Mouse (Mus musculus) heart, embryonic 16.5 days (tissue): ENCODE measurements around the gene Gm10577. TPM values are rescaled to one million over a fixed set of nuclear protein-coding genes. Genes with fewer than 3 reads are reported as not detected.

Source experiments
- ATAC-seq: fragments of 200-750 bp; cut with Nextera tagmentation; replicated peaks from 2 replicates; pipeline ENCODE4 v1.8.0; 2017; ENCODE audit warnings: moderate number of reproducible peaks; ENCODE audit not compliant: insufficient read depth, low FRiP score; ENCODE audit errors: extremely low read depth
- H3K27ac ChIP-seq: fragments of 300-500 bp; sonication (generic); 2 replicates; pipeline ENCODE4 v1.5.1; 2014; ENCODE audit warnings: mild to moderate bottlenecking, low read length, control low read depth, moderate library complexity
- H3K27me3 ChIP-seq: fragments of 300-500 bp; sonication (generic); 2 replicates; pipeline ENCODE4 v1.6.1; 2014; ENCODE audit warnings: low read length, mixed read lengths; ENCODE audit not compliant: control insufficient read depth, insufficient read depth
- H3K36me3 ChIP-seq: fragments of 300-500 bp; sonication (generic); 2 replicates; pipeline ENCODE4 v1.6.1; 2014; ENCODE audit not compliant: control insufficient read depth, insufficient read depth
- H3K4me1 ChIP-seq: fragments of 300-500 bp; sonication (generic); 2 replicates; pipeline ENCODE4 v1.6.1; 2014; ENCODE audit warnings: low read length, mixed read lengths; ENCODE audit not compliant: control insufficient read depth, insufficient read depth
- H3K4me2 ChIP-seq: fragments of 300-500 bp; sonication (generic); 2 replicates; pipeline ENCODE4 v1.6.1; 2014; ENCODE audit warnings: low read depth, mild to moderate bottlenecking, control low read depth, low read length
- H3K4me3 ChIP-seq: fragments of 300-500 bp; sonication (generic); 2 replicates; pipeline ENCODE4 v1.5.1; 2014; ENCODE audit warnings: mild to moderate bottlenecking, control low read depth, low read length
- H3K9ac ChIP-seq: fragments of 300-500 bp; sonication (generic); 2 replicates; pipeline ENCODE4 v1.6.1; 2014; ENCODE audit warnings: low read length, control low read depth
- H3K9me3 ChIP-seq: fragments of 300-500 bp; sonication (generic); replicated peaks from 2 replicates; pipeline ENCODE4 v1.6.1; 2016; ENCODE audit warnings: low read length; ENCODE audit not compliant: control insufficient read depth
- WGBS: fragments of 180-500 bp; shearing (Covaris S2); extraction: QIAGEN DNeasy Blood & Tissue Kit; methylation state at CpG from one replicate; pipeline ENCODE4 v1.1.7; 2014; 5-methylcytosine and 5-hydroxymethylcytosine counted together
- polyA plus RNA-seq: library from polyadenylated mRNA; unstranded; fragments of >200 nt; fragmentation: Nextera tagmentation; extraction: Ambion mirVana; gene quantifications from 2 replicates; pipeline ENCODE4 v1.2.1, GENCODE M21; 2015

Gm10577 gene
- polyA plus RNA-seq, 1 experiment from 2014 or later, result not detected

GRCm38 (mm10) chr4:100988231-100988799, 32.2 kb downstream of the Gm10577 start:
- H3K4me2 ChIP-seq, result no peak overlapping the region
- ATAC-seq, result no peak
- WGBS, result 68% methylated on average over 8 of the region's 8 CpGs
- H3K27ac ChIP-seq, result no peak overlapping the region
- H3K36me3 ChIP-seq, result peaks cover 22% of the 10 kb centered on the region
- no peaks in the 10 kb centered on the region for H3K27me3 ChIP-seq
- H3K4me1 ChIP-seq, result no peaks in the 10 kb centered on the region
- H3K9me3 ChIP-seq, result no peaks in the 10 kb centered on the region
- H3K4me3 ChIP-seq, result no peak overlapping the region
- no peak overlapping the region for H3K9ac ChIP-seq

GRCm38 (mm10) chr4:100987187-100987586, 33.3 kb downstream of the Gm10577 start:
- Histone ChIP-seq H3K27ac (no peak overlapping the region), H3K9ac (no peak overlapping the region), H3K4me3 (no peak overlapping the region), H3K36me3 (peaks cover 22% of the 10 kb centered on the region), H3K4me2 (no peak overlapping the region), H3K4me1 (peaks cover under 1% of the 10 kb centered on the region; the same call in 1 of the 2 replicates), H3K27me3 (no peaks in the 10 kb centered on the region), H3K9me3 (no peaks in the 10 kb centered on the region)
- 86% methylated on average over 1 of the region's 1 CpGs for WGBS
- ATAC-seq, result no peak

DNA sequence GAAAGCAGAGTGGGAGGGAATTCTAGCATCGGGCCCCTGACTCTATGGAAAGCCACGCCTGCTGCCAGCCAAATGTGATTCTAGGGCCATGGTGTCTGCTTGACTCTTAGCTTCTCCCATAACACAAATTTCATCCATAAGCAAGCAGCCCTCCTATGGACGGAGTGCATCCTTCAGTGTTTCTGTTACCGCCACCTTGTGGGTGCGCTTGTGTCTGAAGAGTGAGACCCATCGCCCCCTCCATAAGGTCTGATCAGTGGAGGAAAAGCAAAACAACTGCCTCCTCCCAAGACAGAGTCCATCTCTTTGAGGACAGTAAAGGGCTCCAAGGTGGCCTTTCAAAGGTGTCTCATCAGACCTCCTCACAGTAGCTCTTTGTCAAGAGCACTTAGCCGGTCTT, 43.0 kb downstream of the Gm10577 start:
- Histone ChIP-seq H3K9ac (no peak overlapping the region), H3K9me3 (no peaks in the 10 kb centered on the region), H3K27me3 (no peaks in the 10 kb centered on the region), H3K4me3 (no peak overlapping the region), H3K27ac (no peak overlapping the region), H3K4me2 (no peak overlapping the region), H3K4me1 (peaks cover 3% of the 10 kb centered on the region), H3K36me3 (peaks cover 19% of the 10 kb centered on the region)
- no peak for ATAC-seq
- WGBS, result 87% methylated on average over 7 of the region's 7 CpGs

GRCm38 (mm10) chr4:100974455-100975035, 46.0 kb downstream of the Gm10577 start:
- WGBS, result 92% methylated on average over 14 of the region's 14 CpGs
- no peaks in the 10 kb centered on the region for H3K9me3 ChIP-seq

DNA sequence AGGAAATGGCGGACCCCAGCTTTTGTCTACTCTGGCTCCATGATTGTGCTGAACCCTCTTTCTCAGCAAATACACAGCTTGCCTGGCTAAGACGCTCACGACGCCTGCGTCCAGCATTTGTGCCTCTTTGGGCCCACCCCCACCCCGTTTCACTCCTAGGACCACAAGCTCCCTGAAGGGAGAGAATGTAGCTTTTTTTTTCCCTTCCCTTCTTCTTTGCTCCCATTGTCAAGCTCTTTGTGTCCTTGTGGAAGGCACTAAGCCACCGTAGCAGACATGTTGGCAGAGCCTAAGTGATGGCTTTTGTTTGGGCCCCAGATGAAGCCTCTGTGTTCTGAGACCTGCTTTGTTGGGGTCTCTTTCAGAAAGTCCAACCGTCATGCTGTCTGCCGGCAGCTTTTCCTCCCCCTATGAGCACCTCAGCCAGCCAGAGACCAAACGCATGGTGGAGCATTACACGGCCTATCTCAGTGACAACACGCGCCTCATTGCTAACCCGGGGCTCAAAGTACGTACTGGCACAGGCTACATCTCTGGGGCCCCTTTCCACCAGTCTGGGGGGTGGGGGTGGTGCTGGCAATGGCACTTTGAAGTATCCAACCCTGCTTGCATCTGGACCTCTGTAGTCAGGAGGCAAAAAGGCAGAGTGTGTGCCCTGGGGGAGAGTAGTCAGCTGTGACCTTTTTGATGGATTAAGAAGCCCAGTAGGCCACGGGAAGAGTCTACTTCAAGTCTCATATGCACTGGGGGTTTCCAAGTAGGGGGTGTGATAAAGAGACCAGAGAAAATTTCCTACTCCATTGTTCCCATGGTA, 46.6 kb downstream of the Gm10577 start:
- no peak overlapping the region for H3K9ac ChIP-seq
- H3K36me3 ChIP-seq, result peaks cover 27% of the 10 kb centered on the region
- no peaks in the 10 kb centered on the region for H3K9me3 ChIP-seq
- no peaks in the 10 kb centered on the region for H3K27me3 ChIP-seq
- H3K4me2 ChIP-seq, result no peak overlapping the region
- H3K27ac ChIP-seq, result no peak overlapping the region
- no peak overlapping the region for H3K4me3 ChIP-seq
- ATAC-seq, result no peak
- WGBS, result 86% methylated on average over 16 of the region's 16 CpGs
- H3K4me1 ChIP-seq, result no peaks in the 10 kb centered on the region

More at GRCm38 (mm10) chr4:100974455-100975035, 46.0 kb downstream of the Gm10577 start:
- Histone ChIP-seq H3K4me2 (no peak overlapping the region), H3K9ac (no peak overlapping the region), H3K4me3 (no peak overlapping the region), H3K36me3 (peaks cover 27% of the 10 kb centered on the region), H3K27me3 (no peaks in the 10 kb centered on the region), H3K27ac (no peak overlapping the region), H3K4me1 (no peaks in the 10 kb centered on the region)
- ATAC-seq, result no peak

Other genes starting within 250 kb of the Gm10577 start
- gene Cachd1, start 244.0 kb downstream of the Gm10577 start, polyA plus RNA-seq, result 4.6 and 8.9 TPM in 2 replicates
- gene Raver2, start 48.3 kb upstream of the Gm10577 start, polyA plus RNA-seq, result 4.2 and 4.7 TPM in 2 replicates
- gene Jak1, start 244.6 kb upstream of the Gm10577 start, polyA plus RNA-seq, result 63.3 and 65.7 TPM in 2 replicates